Mouse (Mus musculus): ENCODE measurements around the gene Dpm3.

Dpm3 gene

DNA sequence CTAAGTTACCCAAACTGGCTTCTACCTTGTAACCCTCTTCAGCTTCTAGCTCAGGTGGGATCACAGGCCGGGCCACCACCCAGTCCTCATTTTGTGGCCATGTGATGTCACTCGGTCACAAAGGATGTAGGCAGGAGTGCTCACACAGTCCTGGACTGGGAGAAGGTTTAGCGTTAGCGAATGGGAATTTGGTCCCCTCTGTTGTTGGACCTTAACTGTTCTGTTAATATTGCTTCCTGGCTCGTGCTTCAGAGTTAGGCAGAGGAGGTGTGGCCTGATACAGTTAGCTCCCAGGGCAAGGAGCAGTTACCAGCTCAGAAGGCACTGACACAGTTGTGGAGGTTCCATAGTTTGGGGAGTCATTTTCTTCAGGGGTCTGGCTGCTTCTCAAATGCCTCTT, 35.0 kb downstream of the Dpm3 start:
- no peak for DNase-seq (ENCODE audit: low read depth, low spot score)

DNA sequence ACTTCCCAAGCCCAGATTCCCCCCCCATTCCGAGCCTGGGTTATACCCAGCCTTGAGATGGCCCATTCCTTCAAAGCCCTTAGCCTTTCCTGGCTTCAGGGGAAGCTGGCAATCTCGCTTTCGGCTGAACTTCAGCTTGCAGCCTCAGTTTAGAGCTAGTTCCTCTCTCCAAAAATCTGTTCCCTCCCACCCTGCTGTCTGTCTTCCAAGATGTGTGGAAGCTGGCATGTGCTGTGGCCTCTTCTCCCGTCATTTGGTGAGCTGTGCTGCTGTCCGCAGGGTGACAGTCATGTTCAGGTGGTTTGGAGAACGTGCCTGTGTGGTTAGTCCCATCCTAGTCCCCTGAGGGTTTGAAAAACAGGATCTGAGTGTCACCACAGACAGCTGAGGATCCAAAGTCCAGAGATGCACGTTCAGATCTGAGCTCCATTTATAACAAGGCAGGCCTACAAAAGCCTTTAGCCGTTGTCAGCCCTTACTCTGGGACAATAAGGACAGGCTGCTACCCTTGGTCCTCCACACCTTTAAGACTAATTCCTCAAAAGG, 36.6 kb downstream of the Dpm3 start:
- DNase-seq (ENCODE audit: low read depth, low spot score): no peak

DNA sequence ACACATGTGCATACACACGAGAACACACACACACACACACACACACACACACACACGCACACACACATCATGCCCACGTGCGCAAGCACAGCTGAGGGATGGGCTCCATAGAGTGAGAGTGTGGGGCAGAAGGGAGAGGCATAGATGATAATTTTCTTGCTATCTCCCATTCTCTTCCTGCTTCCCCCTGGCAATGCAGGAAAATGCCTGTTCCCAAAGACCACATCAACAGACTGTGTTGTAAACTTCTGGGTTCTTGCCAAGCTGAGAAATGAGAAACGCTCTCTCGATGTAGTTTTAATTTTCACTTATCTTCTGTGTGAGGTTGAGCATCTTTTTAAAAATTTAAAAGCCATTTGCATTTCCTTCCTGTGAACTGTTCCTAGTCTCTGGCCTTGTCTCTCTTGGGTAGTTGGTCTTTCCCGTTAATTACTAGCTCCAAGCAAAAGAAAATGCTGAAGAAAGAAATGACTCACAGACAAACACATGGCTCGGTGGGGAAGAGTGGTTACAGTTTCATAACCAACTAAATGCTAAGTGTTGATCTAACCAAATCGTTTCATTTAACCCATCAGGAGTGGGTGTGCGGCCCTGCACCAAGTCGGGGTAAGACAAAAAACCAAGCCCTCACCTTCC, 37.7 kb downstream of the Dpm3 start:
- DNase-seq (ENCODE audit: low read depth, low spot score): no peak

DNA sequence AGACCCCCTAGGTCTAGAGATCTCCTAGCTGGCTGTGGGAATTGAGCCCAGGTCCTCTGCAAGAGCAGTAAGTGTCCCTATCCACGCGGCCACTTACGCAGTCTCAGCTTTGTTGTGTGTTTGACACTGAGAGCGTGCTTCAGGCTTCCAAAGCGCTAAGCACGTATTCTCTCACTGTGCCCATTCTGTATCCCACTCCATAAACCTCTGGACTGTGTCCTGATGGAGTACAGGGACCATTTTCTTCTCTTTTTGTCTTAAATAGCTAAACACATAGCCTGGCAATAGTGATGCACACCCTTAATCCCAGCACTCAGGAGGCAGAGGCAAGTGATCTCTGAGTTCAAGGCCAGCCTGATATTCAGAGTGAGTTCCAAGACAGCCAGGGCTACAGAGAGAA, 39.8 kb downstream of the Dpm3 start:
- no peak for DNase-seq (ENCODE audit: low read depth, low spot score)

DNA sequence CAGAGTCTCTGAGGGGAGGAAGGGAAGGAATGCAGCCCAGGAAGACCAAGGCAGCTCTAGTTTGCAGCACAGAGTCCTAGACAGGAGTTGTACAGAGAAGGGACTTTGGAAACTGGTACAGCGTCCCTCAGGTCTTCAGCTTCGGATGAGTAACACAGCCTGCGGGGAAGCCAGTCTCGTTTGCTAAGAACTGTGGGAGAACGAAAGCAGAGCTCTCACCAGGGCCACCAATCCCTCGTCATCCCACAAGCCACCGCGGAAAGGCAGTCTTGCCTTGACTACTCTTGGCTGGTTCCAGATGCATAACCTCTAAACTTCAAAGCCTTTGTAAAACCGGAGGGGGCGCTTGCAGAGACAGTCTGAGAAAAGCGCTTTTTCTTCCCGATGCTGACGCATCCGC, 40.3 kb downstream of the Dpm3 start:
- DNase-seq (ENCODE audit: low read depth, low spot score): peak; percentile 65

DNA sequence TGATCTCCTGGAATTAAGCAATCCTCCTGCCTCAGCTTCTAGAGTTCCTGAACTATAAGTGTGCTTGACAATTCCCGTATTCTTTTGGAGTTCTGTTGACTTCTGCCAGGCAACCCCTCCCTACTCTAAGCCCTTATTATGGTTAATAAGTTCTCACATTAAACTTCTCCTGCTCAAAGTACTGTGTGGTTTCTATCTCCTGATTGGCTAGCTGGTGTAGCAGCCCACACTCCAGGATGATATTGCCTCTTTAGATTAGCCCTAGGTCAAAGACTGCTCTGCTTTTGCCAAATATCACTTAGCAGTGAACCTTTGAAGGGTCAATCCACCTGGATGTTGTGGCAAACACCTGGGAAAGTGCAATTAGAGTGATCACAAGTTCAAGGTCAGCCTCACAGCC, 40.9 kb downstream of the Dpm3 start:
- DNase-seq (ENCODE audit: low read depth, low spot score): no peak

DNA sequence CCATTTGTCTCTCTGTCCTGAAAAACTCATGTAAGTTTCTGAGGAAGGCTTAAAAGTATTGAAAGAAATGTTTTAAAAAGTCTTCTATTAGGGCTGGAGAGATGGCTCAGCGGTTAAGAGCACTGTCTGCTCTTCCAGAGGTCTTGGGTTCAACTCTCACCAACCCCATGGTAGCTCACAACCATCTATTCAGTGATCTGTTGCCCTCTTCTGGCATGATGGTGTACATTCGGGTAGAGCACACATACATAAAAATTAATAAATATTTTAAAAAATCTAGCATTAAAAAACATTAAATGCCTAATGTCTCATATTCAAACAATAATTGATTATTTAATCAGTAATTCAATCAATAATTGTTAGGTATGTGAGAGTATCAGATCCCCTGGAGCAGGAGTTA, 41.4 kb downstream of the Dpm3 start:
- DNase-seq (ENCODE audit: low read depth, low spot score): peak; percentile 23

DNA sequence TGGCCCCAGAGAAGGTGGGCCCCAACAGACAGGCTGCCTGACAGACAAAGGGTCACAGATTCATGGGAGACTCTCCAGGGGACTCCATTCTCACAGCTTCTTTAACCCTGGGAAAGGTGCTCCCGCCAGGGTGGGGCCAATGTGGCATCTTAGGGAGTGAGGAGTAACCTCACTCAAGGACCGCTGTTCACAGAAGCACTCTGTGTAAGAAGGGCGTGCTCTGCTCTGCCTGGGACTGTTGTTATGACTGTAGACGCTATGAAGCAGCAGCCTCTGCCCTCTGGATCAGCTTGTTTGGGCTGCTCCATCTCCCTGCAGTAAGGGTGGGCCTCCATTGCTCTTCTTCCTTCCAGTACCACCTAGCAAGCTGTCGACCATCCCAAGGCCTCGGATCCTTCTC, 45.3 kb downstream of the Dpm3 start:
- DNase-seq (ENCODE audit: low read depth, low spot score): no peak

DNA sequence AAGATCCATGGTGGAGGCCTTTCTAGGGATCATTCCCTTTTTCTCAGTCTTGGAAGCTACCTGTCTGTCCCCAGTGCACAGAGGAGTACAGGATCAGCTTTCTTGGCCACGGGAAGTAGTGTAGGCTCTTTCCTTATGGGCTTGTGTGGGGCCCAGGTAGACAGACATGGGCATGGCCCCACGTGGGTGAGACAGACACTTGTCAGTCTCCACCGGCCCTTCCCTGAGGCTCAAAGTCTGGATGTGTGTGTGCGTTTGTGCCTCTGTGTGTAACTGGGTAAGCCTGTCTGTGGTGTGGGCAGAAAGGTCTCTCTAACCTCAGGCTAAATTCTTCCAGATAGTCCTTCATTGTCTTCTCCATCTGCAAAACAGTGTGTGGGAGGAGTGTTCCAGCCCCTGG, 45.9 kb downstream of the Dpm3 start:
- DNase-seq (ENCODE audit: low read depth, low spot score): no peak

DNA sequence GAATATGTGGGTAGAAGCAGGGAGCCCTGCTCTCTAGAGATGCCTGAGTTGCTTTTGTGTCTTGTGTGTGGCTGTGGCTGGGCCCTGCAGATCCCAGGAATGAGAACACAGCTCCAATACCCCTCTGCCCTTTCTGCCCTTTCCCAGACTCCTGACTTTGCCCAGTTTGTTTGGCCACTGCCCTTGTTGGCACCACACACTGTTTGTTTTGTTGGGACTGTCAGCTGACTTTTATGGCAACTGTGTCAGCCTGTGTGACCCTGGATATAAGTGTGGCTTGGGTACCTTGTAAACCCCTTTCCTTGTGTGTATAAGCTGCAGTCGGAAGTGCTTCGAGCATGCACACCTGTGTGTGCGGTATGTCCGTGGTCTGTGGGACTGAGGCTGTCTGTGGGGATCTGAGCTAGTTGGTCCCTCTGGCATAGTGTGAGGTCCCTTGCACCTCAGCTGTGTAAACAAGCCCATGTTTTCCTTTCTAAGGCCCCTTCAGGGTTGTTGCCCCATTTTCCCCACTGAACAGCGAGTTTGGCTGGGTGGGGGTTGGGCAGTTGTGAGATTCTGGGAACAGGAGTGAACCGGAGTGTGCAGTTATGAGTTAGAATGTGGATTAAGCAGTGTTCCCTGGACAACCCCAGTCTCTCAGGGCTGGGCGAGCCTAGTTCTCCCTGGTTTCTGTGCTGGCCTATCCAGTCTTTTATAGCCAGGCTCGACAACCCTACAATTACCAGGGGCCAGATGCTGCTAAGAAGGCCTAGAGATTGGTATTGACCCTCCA, 46.6 kb downstream of the Dpm3 start:
- DNase-seq (ENCODE audit: low read depth, low spot score): no peak

DNA sequence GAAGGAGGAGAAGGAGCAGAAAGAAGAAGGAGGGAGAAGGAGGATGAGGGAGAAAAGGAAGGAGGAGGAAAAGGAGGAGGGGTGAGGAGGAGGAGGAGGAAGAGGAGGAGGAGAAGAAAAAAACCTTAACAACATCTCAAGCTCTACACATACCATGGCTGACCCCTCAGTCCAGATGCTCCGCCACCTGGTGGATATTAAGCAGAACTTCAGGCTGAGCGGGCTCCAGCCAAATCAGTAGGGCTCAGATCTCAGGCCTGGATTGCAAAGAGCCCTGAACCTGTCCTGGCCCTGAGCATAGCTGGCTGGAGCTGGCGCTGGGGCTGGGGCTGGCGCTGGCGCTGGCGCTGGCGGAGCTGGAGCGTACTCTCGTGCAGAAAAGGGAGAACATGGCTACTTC, 48.9 kb downstream of the Dpm3 start:
- DNase-seq (ENCODE audit: low read depth, low spot score): peak; percentile 79

DNA sequence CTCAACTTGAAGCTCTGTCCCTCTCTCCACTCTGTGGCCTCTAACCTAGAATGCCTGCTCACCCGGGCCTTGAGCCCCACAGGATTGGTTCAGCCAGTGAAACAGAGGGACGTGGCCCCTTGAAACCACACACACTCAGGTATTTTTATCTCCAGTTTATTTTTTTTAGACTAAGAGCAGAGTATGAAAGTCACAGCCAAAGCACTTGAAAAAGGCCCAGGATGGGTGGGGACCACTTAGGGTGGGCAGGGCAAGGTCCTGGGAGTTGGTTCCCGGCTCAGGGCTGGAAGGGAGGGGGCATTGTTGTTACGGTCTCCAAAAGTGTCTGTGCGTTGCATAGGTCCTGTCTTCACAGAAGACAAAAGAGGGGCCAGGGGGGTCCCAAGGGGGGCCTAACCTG, 55.2 kb downstream of the Dpm3 start:
- no peak for DNase-seq (ENCODE audit: low read depth, low spot score)

DNA sequence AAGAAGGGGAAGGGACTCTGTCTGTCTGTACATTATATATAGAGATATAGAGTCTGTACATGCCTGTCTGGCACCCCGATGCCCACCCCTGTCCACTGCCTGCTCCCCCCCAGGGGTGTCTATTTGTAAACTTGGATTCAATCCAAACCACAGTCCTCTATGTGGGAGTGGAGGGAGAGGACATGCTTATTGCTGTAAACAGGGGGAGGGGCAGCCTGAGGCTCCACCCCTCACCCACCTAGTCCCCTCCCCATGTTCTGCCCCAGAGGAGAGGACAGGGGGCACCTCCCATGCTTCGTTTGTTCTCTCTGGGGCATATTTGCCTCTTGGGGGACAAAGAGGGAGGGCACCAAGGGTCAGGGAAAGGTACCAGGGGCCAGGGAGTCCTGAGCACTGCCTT, 55.6 kb downstream of the Dpm3 start:
- DNase-seq (ENCODE audit: low read depth, low spot score): no peak

DNA sequence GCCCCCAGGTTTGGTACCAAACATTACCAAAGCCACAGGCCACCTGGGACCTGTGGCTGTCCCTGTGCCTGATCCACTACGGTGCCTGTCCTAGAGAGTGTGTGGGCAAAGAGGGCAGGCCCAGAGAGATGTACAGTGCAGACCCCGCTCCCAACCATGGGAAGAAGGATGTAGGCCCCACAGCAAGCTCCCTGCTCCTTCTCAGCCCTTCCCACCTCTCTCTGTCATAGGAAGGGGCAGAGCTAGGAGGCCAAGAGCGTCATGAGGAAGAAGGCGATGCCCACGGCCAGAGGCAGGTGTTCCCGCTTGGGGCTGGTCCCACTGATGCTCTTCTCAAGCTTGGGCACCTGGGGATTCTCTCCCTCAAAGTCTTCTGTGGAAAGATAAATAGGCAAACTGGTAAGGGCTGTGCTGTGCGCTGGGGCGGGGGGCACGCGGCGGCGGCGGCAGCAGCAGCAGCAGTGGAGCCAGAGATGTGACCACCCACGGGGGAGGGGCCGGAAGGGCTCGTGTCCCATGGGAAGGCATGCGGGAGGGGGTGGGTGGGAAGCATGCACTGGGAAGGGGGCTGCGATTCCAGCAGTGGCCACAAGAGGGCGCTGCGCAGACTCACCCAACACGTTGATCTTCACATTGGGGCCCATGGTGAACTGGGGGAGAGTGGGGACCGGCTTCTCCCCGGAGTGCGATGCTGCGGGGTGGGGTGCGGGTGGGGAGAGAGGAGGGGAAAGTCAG, 56.2 kb downstream of the Dpm3 start:
- DNase-seq (ENCODE audit: low read depth, low spot score): peak; percentile 80

DNA sequence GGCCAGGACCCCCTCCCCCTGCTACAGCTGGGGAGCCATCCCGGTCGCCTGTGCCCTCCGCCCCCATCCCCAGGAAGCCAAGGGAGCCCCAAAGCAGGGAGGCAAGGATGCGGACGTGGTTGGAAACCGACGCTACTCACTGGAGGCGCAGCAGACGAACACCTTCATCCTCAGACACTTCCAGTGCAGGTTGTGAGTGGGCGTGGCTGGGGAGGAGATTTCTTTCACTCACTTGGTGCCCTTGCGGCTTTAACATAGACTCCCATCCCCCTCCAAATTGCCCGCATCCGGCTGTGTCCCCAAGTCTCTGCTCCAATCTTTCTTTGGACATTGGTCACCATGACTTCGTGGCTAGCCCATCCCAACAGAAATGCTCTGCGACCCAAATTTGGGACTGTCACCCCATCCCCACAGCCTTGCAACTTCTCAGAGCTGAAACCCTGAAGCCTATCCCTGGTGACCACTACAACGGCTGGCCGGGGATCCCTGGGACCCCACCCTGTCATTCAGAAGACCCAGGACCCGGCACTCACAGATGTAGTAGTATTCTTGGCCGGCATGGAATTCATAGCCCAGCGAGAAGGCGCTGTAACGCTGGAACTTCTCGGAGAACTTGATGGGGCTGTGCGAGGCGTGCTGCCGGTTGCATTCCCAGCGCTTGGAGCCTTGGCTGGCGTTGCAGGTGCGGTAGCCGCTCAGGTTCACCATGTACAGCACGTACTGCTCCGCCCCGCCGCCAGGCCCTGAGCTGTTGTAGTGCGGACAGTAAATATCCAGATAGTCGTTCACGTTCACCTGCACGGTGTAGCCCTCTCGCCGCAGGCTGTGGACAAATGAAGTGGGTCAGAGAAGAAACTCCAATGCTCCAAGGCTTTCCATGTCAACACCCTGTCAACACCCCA, 57.0 kb downstream of the Dpm3 start:
- peak; percentile 60 for DNase-seq (ENCODE audit: low read depth, low spot score)

All from CD4-positive, CD25-positive, alpha-beta regulatory T cell, adult 2 months (primary cell).